8 mouse cellular contexts compared by ENCODE assay signal in the genomic region with DNA sequence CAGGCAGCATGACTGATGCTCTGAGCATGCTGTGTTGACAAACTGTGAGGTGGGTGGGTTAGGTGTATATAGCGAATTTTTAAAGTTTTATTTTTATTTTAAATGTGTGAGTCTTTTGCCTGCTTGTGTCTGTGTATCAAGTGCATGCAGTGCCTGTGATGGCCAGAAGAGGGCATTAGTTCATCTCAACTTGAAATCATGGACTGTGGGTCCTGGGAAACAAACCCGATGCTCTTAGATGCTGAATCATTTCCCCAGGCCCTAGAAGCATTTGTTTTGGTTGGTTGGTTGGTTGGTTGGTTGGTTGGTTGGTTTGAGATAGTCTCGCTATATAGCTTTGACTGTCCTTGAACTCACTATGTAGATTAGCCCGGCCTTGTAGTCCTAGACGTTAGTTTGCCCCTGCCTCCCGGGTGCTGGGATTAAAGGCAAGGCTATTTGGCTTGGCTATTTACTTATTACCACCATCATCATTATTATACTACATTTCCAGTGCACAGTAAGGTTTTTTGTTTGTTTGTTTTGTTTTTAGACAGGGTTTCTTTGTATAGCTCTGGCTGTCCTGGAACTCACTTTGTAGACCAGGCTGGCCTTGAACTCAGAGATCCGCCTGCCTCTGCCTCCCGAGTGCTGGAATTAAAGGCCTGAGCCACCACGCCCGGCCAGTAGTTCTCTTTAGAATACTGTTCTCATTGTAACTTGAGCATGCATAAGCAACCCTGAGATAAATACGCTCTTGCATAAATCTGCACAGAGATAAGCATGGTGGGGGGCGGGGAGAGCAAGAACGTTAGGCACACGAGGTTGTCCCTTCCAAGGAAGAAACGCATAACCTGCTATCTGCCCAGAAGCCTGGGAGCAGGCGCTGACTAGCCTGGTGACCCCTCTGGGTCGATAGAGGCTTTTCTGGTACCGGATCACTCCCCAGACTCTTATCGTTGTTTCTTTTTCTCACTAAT. TPM values are rescaled to one million over a fixed set of nuclear protein-coding genes. Genes with fewer than 3 reads are reported as not detected.
A peak's percentile ranks its signal among the peaks of the same experiment; 100 is the strongest.
DNase-seq lines count a peak whose midpoint lies in the region; ATAC-seq and TF ChIP-seq lines count a peak whose summit lies in the region.

No protein-coding gene starts in this region.

- H3K36me3 ChIP-seq in ES-E14 (ENCODE audit: control insufficient read depth, insufficient read depth, low read length, poor library complexity, severe bottlenecking) = no peaks in the 10 kb centered on the region
- H3K36me3 ChIP-seq in liver, postnatal 0 days (replicated peaks; ENCODE audit: insufficient read depth, low read length) = no peaks in the 10 kb centered on the region
- H3K36me3 ChIP-seq in splenic B cell, adult 2 months (ENCODE audit: control insufficient read depth, insufficient read depth, low read length, poor library complexity, severe bottlenecking) = no peaks in the 10 kb centered on the region
- no peaks in the 10 kb centered on the region for H3K36me3 ChIP-seq in hindbrain, embryonic 16.5 days (ENCODE audit: control insufficient read depth, insufficient read depth, low read length)

- H3K9me3 ChIP-seq in ES-E14 (ENCODE audit: control insufficient read depth, insufficient read depth, low read depth, low read length) = no peaks in the 10 kb centered on the region
- H3K9me3 ChIP-seq in liver, postnatal 0 days (ENCODE audit: low read length) = no peaks in the 10 kb centered on the region
- H3K9me3 ChIP-seq in hindbrain, embryonic 16.5 days (ENCODE audit: control insufficient read depth, low read length) = no peaks in the 10 kb centered on the region

- H3K9ac ChIP-seq in ES-E14 (ENCODE audit: insufficient read depth, low read depth, low read length, poor library complexity, severe bottlenecking) = no peak overlapping the region
- no peak overlapping the region for H3K9ac ChIP-seq in liver, postnatal 0 days (replicated peaks)
- H3K9ac ChIP-seq in hindbrain, embryonic 16.5 days (ENCODE audit: low read depth, low read length) = no peak overlapping the region

- in situ Hi-C loops in ES-E14 (cut with MboI; ENCODE audit: low sequenced_read_pairs in 2 of 2, unreplicated experiment in 2 of 2) = no loop called here

- 51% methylated on average over 19 of the region's 19 CpGs for WGBS in liver, postnatal 0 days (ENCODE audit: insufficient replicate concordance)
- 86% methylated on average over 19 of the region's 19 CpGs for WGBS in hindbrain, embryonic 16.5 days

- no peak for DNase-seq in left cerebral cortex, adult 2 months (ENCODE audit: extremely low spot score in 1 of 2, low spot score in 2 of 2)
- no peak for DNase-seq in left cerebral cortex, postnatal 36 days (ENCODE audit: low spot score in 2 of 2)
- DNase-seq in ES-E14 (ENCODE audit: low read depth, low spot score) = peak; percentile 68
- DNase-seq in brain, embryonic 14.5 days (ENCODE audit: low read depth) = peak; percentile 46
- DNase-seq in liver, postnatal 0 days = peak; percentile 72
- peak; percentile 79 for DNase-seq in splenic B cell, adult 2 months (ENCODE audit: low read depth, low spot score)

- no peaks in the 10 kb centered on the region for H3K27me3 ChIP-seq in liver, postnatal 0 days (ENCODE audit: insufficient read depth, low read length)
- no peaks in the 10 kb centered on the region for H3K27me3 ChIP-seq in splenic B cell, adult 2 months (ENCODE audit: control insufficient read depth, insufficient read depth, low read length, poor library complexity, severe bottlenecking)
- no peaks in the 10 kb centered on the region for H3K27me3 ChIP-seq in hindbrain, embryonic 16.5 days (replicated peaks; ENCODE audit: control insufficient read depth, insufficient read depth, low read length)

- peak; percentile 62 for TF ChIP-seq CTCF in left cerebral cortex, adult 2 months (IDR thresholded peaks at IDR 0.05)
- TF ChIP-seq CTCF in brain, embryonic 14.5 days (IDR thresholded peaks at IDR 0.05; ENCODE audit: borderline replicate concordance, extremely low read depth, insufficient read depth, insufficient read length) = peak; percentile 57; the same call in 1 of the 2 replicates
- peak; percentile 83 for TF ChIP-seq CTCF in liver, postnatal 0 days (IDR thresholded peaks at IDR 0.05; ENCODE audit: low read depth)

- no peak overlapping the region for H3K4me2 ChIP-seq in liver, postnatal 0 days (ENCODE audit: low read depth, low read length)
- no peak overlapping the region for H3K4me2 ChIP-seq in hindbrain, embryonic 16.5 days (ENCODE audit: low read length)

- peaks cover 0 to 3% of the 10 kb centered on the region in 2 experiments; a peak in 1 of 4 replicates for H3K4me1 ChIP-seq in ES-E14 (ENCODE audit: control insufficient read depth in 2 of 2, insufficient read depth in 2 of 2, low read length in 2 of 2, poor library complexity in 1 of 2)
- peaks cover 13% of the 10 kb centered on the region; the same call in 1 of the 2 replicates for H3K4me1 ChIP-seq in liver, postnatal 0 days (ENCODE audit: insufficient read depth)
- H3K4me1 ChIP-seq in hindbrain, embryonic 16.5 days (ENCODE audit: control insufficient read depth, insufficient read depth, low read depth, low read length) = no peaks in the 10 kb centered on the region

- peak; percentile 59 for TF ChIP-seq EP300 in liver, postnatal 0 days (IDR thresholded peaks at IDR 0.05; ENCODE audit: low read depth)

- peak; percentile 75 for ATAC-seq in granulocyte monocyte progenitor cell, adult 5-6 weeks (replicated peaks; ENCODE audit: poor library complexity, severe bottlenecking)
- peak; percentile 40 for ATAC-seq in liver, postnatal 0 days
- ATAC-seq in hindbrain, embryonic 16.5 days = no peak

- no peak overlapping the region for H3K27ac ChIP-seq in left cerebral cortex, adult 2 months
- no peak overlapping the region for H3K27ac ChIP-seq in ES-E14 (ENCODE audit: insufficient read depth, low read depth, low read length, poor library complexity, severe bottlenecking)
- H3K27ac ChIP-seq in liver, postnatal 0 days (ENCODE audit: low read depth) = no peak overlapping the region
- no peak overlapping the region for H3K27ac ChIP-seq in hindbrain, embryonic 16.5 days (ENCODE audit: low read depth, low read length)

- H3K4me3 ChIP-seq in left cerebral cortex, adult 2 months = no peak overlapping the region
- H3K4me3 ChIP-seq in ES-E14 (ENCODE audit: insufficient read depth in 1 of 2, low read depth in 1 of 2, low read length in 2 of 2, poor library complexity in 1 of 2, severe bottlenecking in 1 of 2) = no peak overlapping the region
- H3K4me3 ChIP-seq in liver, postnatal 0 days (ENCODE audit: low read depth, low read length) = no peak overlapping the region
- H3K4me3 ChIP-seq in hindbrain, embryonic 16.5 days (ENCODE audit: low read length) = no peak overlapping the region

- intact Hi-C loops in left cerebral cortex, adult 2 months (cut with DNase I) = loop anchor here (5.0 kb wide), 1 partner anchor 867 kb away; no protein-coding TSS in a partner anchor
- intact Hi-C loops in left cerebral cortex, postnatal 36 days (cut with DNase I) = no loop called here

- TF ChIP-seq POLR2A in brain, embryonic 14.5 days (IDR thresholded peaks at IDR 0.05; ENCODE audit: borderline replicate concordance, extremely low read depth, insufficient read depth, insufficient read length, poor library complexity, severe bottlenecking) = no peak

TF ChIP-seq in ES-E14, 5 proteins besides CTCF, POLR2A, EP300 and RAD21:
- TF ChIP-seq ZC3H11A (IDR thresholded peaks at IDR 0.05; ENCODE audit: borderline replicate concordance, low read depth, low read length) (peak; percentile 50; the same call in 1 of the 2 replicates), HCFC1 (IDR thresholded peaks at IDR 0.05; ENCODE audit: borderline replicate concordance, insufficient read depth, low read length) (no peak)

RNA-seq across cellular contexts. Expression of gene Mgarp, which starts 21.0 kb away (rescaled TPM):
- not detected for total RNA-seq in left cerebral cortex, adult 2 months (2021)
- total RNA-seq in left cerebral cortex, postnatal 36 days (2021) = not detected
- 12.5 and 17.5 TPM in 2 replicates for total RNA-seq in ES-E14 (2012; rRNA removed)
- polyA plus RNA-seq in brain, embryonic 14.5 days (2012; rRNA removed) = 1.2 and 1.7 TPM in 2 replicates
- not detected in 2 replicates for total RNA-seq in granulocyte monocyte progenitor cell, adult 5-6 weeks (2014; fragmentation: Nextera tagmentation)
- total RNA-seq in granulocyte monocyte progenitor cell, adult 5-6 weeks (2017) = not detected in 2 replicates
- 0.34 and 0.60 TPM in 2 replicates for polyA plus RNA-seq in liver, postnatal 0 days (2015; fragmentation: Nextera tagmentation; extraction: Ambion mirVana)
- 1.8 and 2.2 TPM in 2 replicates for polyA plus RNA-seq in hindbrain, embryonic 16.5 days (2015; fragmentation: Nextera tagmentation; extraction: Ambion mirVana)

RNA-seq across cellular contexts. Expression of gene Ndufc1, which starts 33.2 kb away (rescaled TPM):
- 100 to 1,000 TPM; 286 to 307 TPM for total RNA-seq in left cerebral cortex, adult 2 months (2021)
- 100 to 1,000 TPM; 288 to 324 TPM for total RNA-seq in left cerebral cortex, postnatal 36 days (2021)
- 152 and 231 TPM in 2 replicates for total RNA-seq in ES-E14 (2012; rRNA removed)
- polyA plus RNA-seq in brain, embryonic 14.5 days (2012; rRNA removed) = 349 and 402 TPM in 2 replicates
- total RNA-seq in granulocyte monocyte progenitor cell, adult 5-6 weeks (2014; fragmentation: Nextera tagmentation) = 243 and 263 TPM in 2 replicates
- total RNA-seq in granulocyte monocyte progenitor cell, adult 5-6 weeks (2017) = 76.8 and 110 TPM in 2 replicates
- polyA plus RNA-seq in liver, postnatal 0 days (2015; fragmentation: Nextera tagmentation; extraction: Ambion mirVana) = 766 and 780 TPM in 2 replicates
- polyA plus RNA-seq in hindbrain, embryonic 16.5 days (2015; fragmentation: Nextera tagmentation; extraction: Ambion mirVana) = 688 and 807 TPM in 2 replicates

RNA-seq across cellular contexts. Expression of gene Elf2, which starts 35.1 kb away (rescaled TPM):
- 10 to 100 TPM; 48.5 to 51.8 TPM for total RNA-seq in left cerebral cortex, adult 2 months (2021)
- total RNA-seq in left cerebral cortex, postnatal 36 days (2021) = 10 to 100 TPM; 40.6 to 45.1 TPM
- total RNA-seq in ES-E14 (2012; rRNA removed) = 26.7 and 28.4 TPM in 2 replicates
- 60.0 and 62.9 TPM in 2 replicates for polyA plus RNA-seq in brain, embryonic 14.5 days (2012; rRNA removed)
- total RNA-seq in granulocyte monocyte progenitor cell, adult 5-6 weeks (2014; fragmentation: Nextera tagmentation) = 56.9 and 64.6 TPM in 2 replicates
- total RNA-seq in granulocyte monocyte progenitor cell, adult 5-6 weeks (2017) = 103 and 116 TPM in 2 replicates
- 19.6 and 22.1 TPM in 2 replicates for polyA plus RNA-seq in liver, postnatal 0 days (2015; fragmentation: Nextera tagmentation; extraction: Ambion mirVana)
- 30.2 and 31.4 TPM in 2 replicates for polyA plus RNA-seq in hindbrain, embryonic 16.5 days (2015; fragmentation: Nextera tagmentation; extraction: Ambion mirVana)

RNA-seq across cellular contexts. Expression of gene Naa15, which starts 39.4 kb away (rescaled TPM):
- 10 to 100 TPM; 50.1 to 54.6 TPM for total RNA-seq in left cerebral cortex, adult 2 months (2021)
- 10 to 100 TPM; 34.7 to 43.7 TPM for total RNA-seq in left cerebral cortex, postnatal 36 days (2021)
- 43.7 and 53.4 TPM in 2 replicates for total RNA-seq in ES-E14 (2012; rRNA removed)
- polyA plus RNA-seq in brain, embryonic 14.5 days (2012; rRNA removed) = 25.0 and 31.7 TPM in 2 replicates
- total RNA-seq in granulocyte monocyte progenitor cell, adult 5-6 weeks (2014; fragmentation: Nextera tagmentation) = 74.4 and 89.1 TPM in 2 replicates
- total RNA-seq in granulocyte monocyte progenitor cell, adult 5-6 weeks (2017) = 114 and 126 TPM in 2 replicates
- polyA plus RNA-seq in liver, postnatal 0 days (2015; fragmentation: Nextera tagmentation; extraction: Ambion mirVana) = 11.3 and 11.9 TPM in 2 replicates
- 32.6 and 34.5 TPM in 2 replicates for polyA plus RNA-seq in hindbrain, embryonic 16.5 days (2015; fragmentation: Nextera tagmentation; extraction: Ambion mirVana)

Comparison
In these comparisons a context has a peak if more than half of its experiments do, and no peak if none do; other contexts are left out.
1. DNase-seq: peak in ES-E14 (single experiment), brain, embryonic 14.5 days (single experiment), liver, postnatal 0 days (single experiment) and splenic B cell, adult 2 months (single experiment); none in left cerebral cortex, adult 2 months (0 of 2) and left cerebral cortex, postnatal 36 days (0 of 2).
2. RNA of gene Mgarp, which starts 21.0 kb away (total RNA-seq): 12.5 to 17.5 TPM in ES-E14; not detected in left cerebral cortex, adult 2 months, not detected in left cerebral cortex, postnatal 36 days and not detected in granulocyte monocyte progenitor cell, adult 5-6 weeks; every median in the first group is over 10 times any median in the second.
3. Peak in every context shown above with its lines, with median percentiles within 50 percentile points of each other: CTCF ChIP-seq.